Mouse (Mus musculus) hindbrain, postnatal 0 days (tissue): Measurements from ENCODE around the gene Dip2b. TPM values are rescaled to one million over a fixed set of nuclear protein-coding genes. Genes with fewer than 3 reads are reported as not detected.

ENCODE experiments used
- ATAC-seq: fragments of 200-750 bp; cut with Nextera tagmentation; 2 replicates; pipeline ENCODE4 v1.8.0; 2017; ENCODE audit warnings: mild to moderate bottlenecking, moderate TSS enrichment, moderate library complexity
- DNase-seq: peaks from one replicate; pipeline ENCODE4 v3.0.0-alpha.2; 2015; ENCODE audit warnings: low spot score
- H3K27ac ChIP-seq: fragments of 300-500 bp; sonication (generic); 2 replicates; pipeline ENCODE4 v1.5.1; 2014; ENCODE audit warnings: mild to moderate bottlenecking
- H3K27me3 ChIP-seq: fragments of 300-500 bp; sonication (generic); 2 replicates; pipeline ENCODE4 v1.6.1; 2014; ENCODE audit warnings: low read length, mixed read lengths; ENCODE audit not compliant: insufficient read depth
- H3K36me3 ChIP-seq: fragments of 300-500 bp; sonication (generic); 2 replicates; pipeline ENCODE4 v1.6.1; 2014; ENCODE audit warnings: low read length, mixed read lengths; ENCODE audit not compliant: insufficient read depth
- H3K4me1 ChIP-seq: fragments of 300-500 bp; sonication (generic); 2 replicates; pipeline ENCODE4 v1.6.1; 2014; ENCODE audit warnings: antibody characterized with exemption, low read length, mixed read lengths; ENCODE audit not compliant: insufficient read depth
- H3K4me2 ChIP-seq: fragments of 300-500 bp; sonication (generic); 2 replicates; pipeline ENCODE4 v1.6.1; 2014; ENCODE audit warnings: low read depth, mild to moderate bottlenecking, low read length, moderate library complexity, mixed read lengths
- H3K4me3 ChIP-seq: fragments of 300-500 bp; sonication (generic); 2 replicates; pipeline ENCODE4 v1.5.1; 2014; ENCODE audit warnings: low read length
- H3K9ac ChIP-seq: fragments of 300-500 bp; sonication (generic); replicated peaks from 2 replicates; pipeline ENCODE4 v1.6.1; 2014; ENCODE audit warnings: mild to moderate bottlenecking, low read length, moderate library complexity, mixed read lengths
- H3K9me3 ChIP-seq: fragments of 300-500 bp; sonication (generic); 2 replicates; pipeline ENCODE4 v1.6.1; 2016; ENCODE audit warnings: low read length, mixed read lengths
- CTCF ChIP-seq: IDR thresholded peaks from 2 replicates; pipeline ENCODE4 v1.5.1; 2016; ENCODE audit warnings: antibody characterized with exemption, control low read depth, low read depth
- WGBS: fragments of 180-500 bp; shearing (Covaris S2); extraction: QIAGEN DNeasy Blood & Tissue Kit; methylation state at CpG from one replicate; pipeline ENCODE4 v1.1.7; 2014; 5-methylcytosine and 5-hydroxymethylcytosine counted together
- polyA plus RNA-seq: library from polyadenylated mRNA; unstranded; fragments of >200 nt; fragmentation: Nextera tagmentation; extraction: Ambion mirVana; gene quantifications from 2 replicates; pipeline ENCODE4 v1.2.1, GENCODE M21; 2015
- total RNA-seq: library from RNA; depleted of rRNA; stranded (reverse); fragments of >200 nt; gene quantifications from 2 replicates; pipeline ENCODE4 v1.2.3, GENCODE M21; 2014

Gene Dip2b
- total and polyA plus RNA-seq, 2 experiments from 2014 or later: 11.9 to 44.7 TPM

GRCm38 (mm10) chr15:100153024-100153423, 114.6 kb downstream of the Dip2b start:
- TF ChIP-seq CTCF: no peak
- H3K36me3 ChIP-seq: peaks cover 36% of the 10 kb centered on the region
- no peak overlapping the region for H3K9ac ChIP-seq
- H3K9me3 ChIP-seq: no peaks in the 10 kb centered on the region
- H3K27ac ChIP-seq: no peak overlapping the region
- H3K4me3 ChIP-seq: no peak overlapping the region
- no peak for ATAC-seq
- no peaks in the 10 kb centered on the region for H3K27me3 ChIP-seq
- H3K4me1 ChIP-seq: no peaks in the 10 kb centered on the region
- no peak overlapping the region for H3K4me2 ChIP-seq
- DNase-seq: no peak
- WGBS: 78% methylated on average over 3 of the region's 3 CpGs

- no peak for TF ChIP-seq CTCF
- Histone ChIP-seq H3K4me2 (no peak overlapping the region), H3K27ac (no peak overlapping the region), H3K9me3 (no peaks in the 10 kb centered on the region), H3K4me1 (no peaks in the 10 kb centered on the region), H3K4me3 (no peak overlapping the region), H3K36me3 (peaks cover 52% of the 10 kb centered on the region), H3K27me3 (no peaks in the 10 kb centered on the region), H3K9ac (no peak overlapping the region)
- 92% methylated on average over 4 of the region's 4 CpGs for WGBS
- DNase-seq (no peak), ATAC-seq (no peak)
Measured at GRCm38 (mm10) chr15:100156095-100156707, 117.7 kb downstream of the Dip2b start.

- DNase-seq (no peak), ATAC-seq (no peak)
- TF ChIP-seq CTCF: no peak
- WGBS: 87% methylated on average over 10 of the region's 10 CpGs
- H3K27ac ChIP-seq: no peak overlapping the region
- peaks cover 52% of the 10 kb centered on the region for H3K36me3 ChIP-seq
- no peak overlapping the region for H3K9ac ChIP-seq
- H3K9me3 ChIP-seq: no peaks in the 10 kb centered on the region
- no peaks in the 10 kb centered on the region for H3K27me3 ChIP-seq
- H3K4me3 ChIP-seq: no peak overlapping the region
- H3K4me2 ChIP-seq: no peak overlapping the region
- no peaks in the 10 kb centered on the region for H3K4me1 ChIP-seq
Measured at GRCm38 (mm10) chr15:100156781-100157470, 118.5 kb downstream of the Dip2b start.

GRCm38 (mm10) chr15:100158985-100159384, 120.5 kb downstream of the Dip2b start:
- no peak for DNase-seq
- H3K27ac ChIP-seq: no peak overlapping the region
- H3K4me2 ChIP-seq: no peak overlapping the region
- no peaks in the 10 kb centered on the region for H3K27me3 ChIP-seq
- WGBS: 94% methylated on average over 10 of the region's 10 CpGs
- H3K9ac ChIP-seq: no peak overlapping the region
- TF ChIP-seq CTCF: no peak
- H3K4me3 ChIP-seq: no peak overlapping the region
- H3K9me3 ChIP-seq: no peaks in the 10 kb centered on the region
- no peaks in the 10 kb centered on the region for H3K4me1 ChIP-seq
- H3K36me3 ChIP-seq: peaks cover 50% of the 10 kb centered on the region
- ATAC-seq: no peak

- ATAC-seq (no peak), DNase-seq (no peak)
- peaks cover 34% of the 10 kb centered on the region for H3K36me3 ChIP-seq
- no peaks in the 10 kb centered on the region for H3K27me3 ChIP-seq
- TF ChIP-seq CTCF: no peak
- no peaks in the 10 kb centered on the region for H3K4me1 ChIP-seq
- H3K4me2 ChIP-seq: no peak overlapping the region
- no peaks in the 10 kb centered on the region for H3K9me3 ChIP-seq
- no peak overlapping the region for H3K4me3 ChIP-seq
- no peak overlapping the region for H3K9ac ChIP-seq
- no peak overlapping the region for H3K27ac ChIP-seq
- WGBS: 72% methylated on average over 6 of the region's 6 CpGs
Measured at GRCm38 (mm10) chr15:100161747-100162280, 123.3 kb downstream of the Dip2b start.

GRCm38 (mm10) chr15:100163381-100164051, 125.1 kb downstream of the Dip2b start:
- 60% methylated on average over 3 of the region's 3 CpGs for WGBS
- H3K4me1 ChIP-seq: no peaks in the 10 kb centered on the region
- H3K36me3 ChIP-seq: peaks cover 35% of the 10 kb centered on the region
- no peak for DNase-seq
- H3K4me3 ChIP-seq: no peak overlapping the region
- TF ChIP-seq CTCF: no peak
- H3K27me3 ChIP-seq: no peaks in the 10 kb centered on the region
- H3K9me3 ChIP-seq: no peaks in the 10 kb centered on the region
- H3K27ac ChIP-seq: no peak overlapping the region
- ATAC-seq: no peak
- no peak overlapping the region for H3K4me2 ChIP-seq
- no peak overlapping the region for H3K9ac ChIP-seq
